Mouse (Mus musculus) hematopoietic multipotent progenitor cell, adult 10-12 weeks (in vitro differentiated cells): ENCODE measurements around the gene Pcgf6. TPM values are rescaled to one million over a fixed set of nuclear protein-coding genes. Genes with fewer than 3 reads are reported as not detected.

Experiments used
- polyA plus RNA-seq: library from polyadenylated mRNA; stranded (reverse); fragments of >175 nt; gene quantifications from 2 replicates; pipeline ENCODE4 v1.2.3, GENCODE M21; 2012; ENCODE audit warnings: low replicate concordance

The Pcgf6 gene
- 8.2 and 17.0 TPM in 2 replicates for polyA plus RNA-seq

DNA sequence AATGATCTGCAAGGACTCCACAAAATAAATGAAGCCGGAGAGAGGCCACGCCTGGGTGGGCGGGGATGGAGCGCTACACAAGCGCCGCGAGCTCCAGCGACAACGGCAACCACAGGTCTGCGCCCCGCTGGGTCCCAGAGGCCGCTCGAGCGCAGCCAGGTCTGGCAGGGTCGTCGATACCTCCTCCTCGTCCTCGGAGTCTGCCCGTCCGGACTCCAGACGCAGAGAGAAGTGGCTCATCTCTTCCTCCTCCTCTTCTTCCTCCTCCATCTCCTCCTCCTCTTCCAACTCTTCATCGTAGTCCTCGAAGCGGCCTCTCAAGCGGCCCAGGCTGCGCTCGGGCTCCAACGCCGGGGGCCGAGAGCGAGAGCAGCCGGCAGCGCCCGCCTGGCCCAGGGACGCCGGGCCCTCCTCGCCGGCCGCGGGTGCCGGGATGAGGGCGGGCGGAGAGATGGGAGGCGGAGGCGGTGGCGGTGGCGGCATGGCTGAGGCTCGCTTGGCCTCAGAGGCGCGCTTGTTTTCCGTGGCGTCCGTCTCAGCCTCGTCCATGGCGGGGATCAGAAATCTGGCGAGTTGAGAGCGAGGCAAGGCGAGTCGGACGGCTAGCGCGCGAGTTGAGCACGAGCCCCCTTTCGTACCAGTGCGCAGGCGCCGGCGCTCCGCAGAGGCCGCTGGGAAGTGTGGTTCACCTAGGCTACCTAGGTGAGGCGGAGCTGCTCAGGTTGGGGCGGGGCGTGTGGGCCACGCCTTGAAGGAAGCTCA lies at the start of gene Pcgf6:
Gene Pcgf6, minus strand, starts transcription at position 636 of the 762 bp plus-strand sequence.

DNA sequence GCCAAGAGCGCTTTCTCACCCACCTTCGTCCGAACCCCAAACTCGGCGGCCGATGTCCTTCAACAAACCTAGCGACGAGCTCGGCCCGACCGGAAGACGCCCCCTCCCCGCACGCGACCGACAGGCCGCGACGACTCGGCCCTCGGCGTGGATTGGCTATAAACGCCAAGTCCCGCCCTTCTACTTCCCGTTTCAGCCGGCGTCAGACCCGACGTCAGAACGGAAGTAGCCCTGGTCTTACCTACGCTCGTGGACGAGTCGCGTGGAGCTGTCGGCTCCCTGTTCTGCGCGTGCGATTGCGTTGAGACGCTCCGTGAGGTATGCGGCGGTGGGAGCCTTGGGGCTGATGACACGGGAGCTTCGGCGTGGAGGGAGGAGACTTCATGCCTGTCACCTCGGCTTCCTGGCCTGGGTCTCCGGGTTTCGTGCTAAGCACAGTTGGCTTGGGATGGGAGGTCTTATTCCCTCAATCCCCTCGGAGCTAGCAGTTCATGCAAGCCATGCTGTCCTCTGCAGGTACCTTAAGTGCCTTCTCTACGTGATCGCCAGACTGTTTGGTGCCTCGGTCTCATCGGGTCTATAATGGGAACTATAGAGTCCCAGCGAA lies 39.9 kb upstream of the Pcgf6 start, which contains the start of the genes Usmg5 and Pdcd11:
Gene Usmg5, minus strand, starts transcription at position 98 of the 607 bp plus-strand sequence.
Gene Pdcd11, plus strand, starts transcription at position 219 of the 607 bp plus-strand sequence.

DNA sequence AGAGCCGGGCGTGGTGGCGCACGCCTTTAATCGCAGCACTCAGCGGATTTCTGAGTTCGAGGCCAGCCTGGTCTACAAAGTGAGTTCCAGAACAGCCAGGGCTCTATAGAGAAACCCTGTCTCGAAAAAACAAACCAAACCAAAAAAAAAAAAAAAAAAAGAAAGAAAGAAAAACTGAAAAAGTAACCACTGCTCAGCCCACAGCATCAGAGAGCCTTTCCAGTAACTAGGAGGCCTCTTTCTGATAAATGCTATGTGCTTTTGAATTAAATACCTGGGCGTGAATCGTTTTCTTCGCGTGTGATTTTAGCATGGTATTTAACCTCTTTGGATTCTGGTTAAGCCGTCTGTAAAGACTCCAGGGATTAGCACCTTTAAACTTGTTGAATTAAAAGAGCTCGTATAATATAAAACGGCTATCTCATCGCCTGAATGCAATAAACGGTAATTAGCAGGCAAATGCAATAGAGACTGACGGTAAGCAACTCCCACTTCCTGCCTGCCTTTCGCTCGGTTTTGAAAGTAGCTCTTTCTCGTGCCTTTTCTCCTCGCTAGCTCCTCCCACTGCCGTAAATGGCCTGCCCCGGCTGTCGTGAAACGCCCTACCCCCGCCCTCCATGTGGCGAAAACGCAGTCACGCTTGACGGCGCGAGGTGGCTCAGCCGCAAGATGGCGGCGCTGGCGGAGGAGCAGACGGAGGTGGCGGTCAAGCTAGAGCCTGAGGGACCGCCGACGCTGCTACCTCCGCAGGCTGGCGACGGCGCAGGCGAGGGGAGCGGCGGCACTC lies 16.6 kb upstream of the Pcgf6 start, which contains the start of gene Taf5:
Gene Taf5, plus strand, starts transcription at position 651 of the 787 bp plus-strand sequence.

DNA sequence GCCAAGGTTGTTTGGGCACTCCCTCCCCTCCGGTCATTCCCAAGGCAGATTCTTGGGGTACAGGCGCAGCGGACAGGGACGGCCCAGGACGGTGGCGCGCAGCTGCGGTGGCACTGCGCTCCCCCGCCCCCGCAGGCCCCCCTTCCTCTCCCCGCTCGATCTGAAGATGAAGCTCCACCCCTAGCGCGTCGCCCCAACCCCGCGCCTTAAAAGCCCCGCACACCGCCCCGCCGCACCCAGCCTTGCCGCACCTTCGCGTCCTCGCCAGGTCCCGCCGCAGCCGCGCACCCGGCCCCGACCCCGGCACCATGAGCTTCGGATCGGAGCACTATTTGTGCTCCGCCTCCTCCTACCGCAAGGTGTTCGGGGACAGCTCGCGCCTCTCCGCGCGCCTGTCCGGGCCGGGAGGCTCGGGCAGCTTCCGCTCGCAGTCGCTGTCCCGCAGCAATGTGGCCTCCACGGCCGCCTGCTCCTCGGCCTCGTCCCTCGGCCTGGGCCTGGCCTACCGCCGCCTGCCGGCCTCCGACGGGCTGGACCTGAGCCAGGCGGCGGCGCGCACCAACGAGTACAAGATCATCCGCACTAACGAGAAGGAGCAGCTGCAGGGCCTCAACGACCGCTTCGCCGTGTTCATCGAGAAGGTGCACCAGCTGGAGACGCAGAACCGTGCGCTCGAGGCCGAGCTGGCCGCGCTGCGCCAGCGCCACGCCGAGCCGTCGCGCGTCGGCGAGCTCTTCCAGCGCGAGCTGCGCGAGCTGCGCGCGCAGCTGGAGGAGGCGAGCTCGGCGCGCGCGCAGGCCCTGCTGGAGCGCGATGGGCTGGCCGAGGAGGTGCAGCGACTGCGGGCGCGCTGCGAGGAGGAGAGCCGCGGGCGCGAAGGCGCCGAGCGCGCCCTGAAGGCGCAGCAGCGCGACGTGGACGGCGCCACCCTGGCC lies 36.0 kb downstream of the Pcgf6 start, which contains the start of the genes Ina and Nt5c2:
Gene Ina, plus strand, starts transcription at position 252 of the 935 bp plus-strand sequence.
Gene Nt5c2, minus strand, starts transcription at position 707 of the 935 bp plus-strand sequence.

Other genes with a start within 250 kb of the Pcgf6 start
- not detected in 2 replicates for gene Ina, start 36.2 kb downstream of the Pcgf6 start, polyA plus RNA-seq
- gene Nt5c2, start 35.8 kb downstream of the Pcgf6 start, polyA plus RNA-seq: 2.6 and 7.5 TPM in 2 replicates
- 3.3 and 5.2 TPM in 2 replicates for gene Taf5, start 16.8 kb upstream of the Pcgf6 start, polyA plus RNA-seq
- gene Usmg5, start 39.7 kb upstream of the Pcgf6 start, polyA plus RNA-seq: 0.64 and 18.6 TPM in 2 replicates
- gene Pdcd11, start 39.9 kb upstream of the Pcgf6 start, polyA plus RNA-seq: 14.0 and 15.3 TPM in 2 replicates
- 47.7 and 56.3 TPM in 2 replicates for gene Calhm2, start 87.4 kb upstream of the Pcgf6 start, polyA plus RNA-seq
- gene Calhm1, start 93.3 kb upstream of the Pcgf6 start, polyA plus RNA-seq: 0.12 TPM in 1 of 2 replicates, not detected in the other
- not detected in 2 replicates for gene Calhm3, start 106.9 kb upstream of the Pcgf6 start, polyA plus RNA-seq
- gene Neurl1a, start 127.9 kb upstream of the Pcgf6 start, polyA plus RNA-seq: 1.4 and 3.5 TPM in 2 replicates